Mouse (Mus musculus) thymus, postnatal 36 days (tissue): Measurements from ENCODE around the gene Scn4b.
A peak's percentile ranks its signal among the peaks of the same experiment; 100 is the strongest.

Source experiments
- DNase-seq, 2 experiments: peaks; one replicate each; pipeline ENCODE4 v3.0.0; 2022; ENCODE audit warnings: mixed read lengths in 2 of 2

Scn4b gene

GRCm38 (mm10) chr9:45196125-45196830 lies 58.1 kb downstream of the Scn4b start:
- peak; percentile 53 to 77 for DNase-seq

GRCm38 (mm10) chr9:45197549-45197948 lies 59.4 kb downstream of the Scn4b start:
- no peak for DNase-seq

- DNase-seq: no peak
Measured at GRCm38 (mm10) chr9:45201319-45201947, 63.2 kb downstream of the Scn4b start.

GRCm38 (mm10) chr9:45202021-45202798 lies 64.0 kb downstream of the Scn4b start:
- no peak for DNase-seq
